Mouse (Mus musculus): Measurements from ENCODE around the gene Nfs1. TPM values are rescaled to one million over a fixed set of nuclear protein-coding genes. Genes with fewer than 3 reads are reported as not detected.
A peak's percentile ranks its signal among the peaks of the same experiment; 100 is the strongest.
"Not testable (repeated sequence)": the region's sequence is repeated elsewhere in the genome, so short reads cannot be mapped to it uniquely, and the experiment has no call there.

Nfs1 gene
- polyA plus RNA-seq (2014; fragmentation: Nextera tagmentation; extraction: Ambion mirVana) = 33.5 and 34.0 TPM in 2 replicates

- Histone ChIP-seq H3K27me3 (ENCODE audit: control insufficient read depth, insufficient read depth, low read length) (no peaks in the 10 kb centered on the region), H3K9me3 (replicated peaks; ENCODE audit: control insufficient read depth, low read length) (no peaks in the 10 kb centered on the region), H3K36me3 (replicated peaks; ENCODE audit: control insufficient read depth, insufficient read depth, low read depth, low read length) (no peaks in the 10 kb centered on the region), H3K4me1 (ENCODE audit: control insufficient read depth, insufficient read depth, low read length) (no peaks in the 10 kb centered on the region), H3K9ac (replicated peaks; ENCODE audit: low read length) (peak within 1 kb of the TSS; percentile 86), H3K4me2 (ENCODE audit: low read depth, low read length) (peak within 1 kb of the TSS; percentile 79), H3K27ac (replicated peaks; ENCODE audit: low read depth, low read length) (peak within 1 kb of the TSS; percentile 89), H3K4me3 (ENCODE audit: low read depth, low read length) (peak within 1 kb of the TSS; percentile 77)
- ATAC-seq (replicated peaks; ENCODE audit: insufficient number of reproducible peaks, low FRiP score, low TSS enrichment, low read depth) (peak; percentile 98), DNase-seq (ENCODE audit: low spot score) (peak; percentile 97)
- WGBS = under 1% methylated on average over 69 of the region's 70 CpGs
These were observed at the start of gene Nfs1, which contains the start of gene Romo1 for GRCm38 (mm10) chr2:156143953-156144724. Gene Nfs1, minus strand, starts transcription at chr2:156144186. Gene Romo1, plus strand, starts transcription at chr2:156144039.

GRCm38 (mm10) chr2:156193066-156193862, 49.3 kb upstream of the Nfs1 start:
- H3K27me3 ChIP-seq (ENCODE audit: control insufficient read depth, insufficient read depth, low read length) = no peaks in the 10 kb centered on the region
- ATAC-seq (replicated peaks; ENCODE audit: insufficient number of reproducible peaks, low FRiP score, low TSS enrichment, low read depth) (no peak), DNase-seq (ENCODE audit: low spot score) (no peak)
- no peaks in the 10 kb centered on the region for H3K36me3 ChIP-seq (replicated peaks; ENCODE audit: control insufficient read depth, insufficient read depth, low read depth, low read length)
- no peak overlapping the region for H3K4me2 ChIP-seq (ENCODE audit: low read depth, low read length)
- no peak overlapping the region for H3K4me3 ChIP-seq (ENCODE audit: low read depth, low read length)
- no peaks in the 10 kb centered on the region for H3K4me1 ChIP-seq (ENCODE audit: control insufficient read depth, insufficient read depth, low read length)
- no peak overlapping the region for H3K9ac ChIP-seq (replicated peaks; ENCODE audit: low read length)
- 64% methylated on average over 3 of the region's 3 CpGs for WGBS
- no peak overlapping the region for H3K27ac ChIP-seq (replicated peaks; ENCODE audit: low read depth, low read length)
- H3K9me3 ChIP-seq (replicated peaks; ENCODE audit: control insufficient read depth, low read length) = no peaks in the 10 kb centered on the region

DNA sequence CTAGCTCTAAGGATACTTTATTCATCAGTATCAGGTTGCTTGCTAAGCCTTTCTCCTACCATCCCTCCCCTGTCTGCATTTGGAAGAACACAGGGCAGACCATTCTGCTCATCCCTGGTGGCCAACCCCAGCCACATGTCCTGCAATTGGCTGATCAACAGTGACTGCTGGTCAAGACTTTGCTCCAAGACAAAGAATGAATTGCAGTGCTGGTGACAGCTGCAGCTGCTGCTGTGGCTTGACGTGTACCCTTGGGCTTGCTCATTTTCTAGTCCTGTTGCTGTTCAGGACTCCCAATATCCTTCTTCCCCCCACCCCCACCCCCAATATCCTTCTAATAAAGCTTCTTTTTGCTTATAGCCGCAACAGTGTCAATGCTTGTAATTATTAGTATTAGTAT, 48.1 kb upstream of the Nfs1 start:
- Histone ChIP-seq H3K27ac (replicated peaks; ENCODE audit: low read depth, low read length) (no peak overlapping the region), H3K4me3 (ENCODE audit: low read depth, low read length) (no peak overlapping the region), H3K4me1 (ENCODE audit: control insufficient read depth, insufficient read depth, low read length) (no peaks in the 10 kb centered on the region), H3K4me2 (ENCODE audit: low read depth, low read length) (no peak overlapping the region), H3K36me3 (replicated peaks; ENCODE audit: control insufficient read depth, insufficient read depth, low read depth, low read length) (no peaks in the 10 kb centered on the region), H3K9ac (replicated peaks; ENCODE audit: low read length) (no peak overlapping the region), H3K27me3 (ENCODE audit: control insufficient read depth, insufficient read depth, low read length) (no peaks in the 10 kb centered on the region), H3K9me3 (replicated peaks; ENCODE audit: control insufficient read depth, low read length) (no peaks in the 10 kb centered on the region)
- WGBS = 69% methylated on average over 2 of the region's 2 CpGs
- ATAC-seq (replicated peaks; ENCODE audit: insufficient number of reproducible peaks, low FRiP score, low TSS enrichment, low read depth) (no peak), DNase-seq (ENCODE audit: low spot score) (no peak)

- Histone ChIP-seq H3K9ac (replicated peaks; ENCODE audit: low read length) (no peak overlapping the region), H3K36me3 (replicated peaks; ENCODE audit: control insufficient read depth, insufficient read depth, low read depth, low read length) (no peaks in the 10 kb centered on the region), H3K27ac (replicated peaks; ENCODE audit: low read depth, low read length) (no peak overlapping the region), H3K4me3 (ENCODE audit: low read depth, low read length) (no peak overlapping the region), H3K27me3 (ENCODE audit: control insufficient read depth, insufficient read depth, low read length) (no peaks in the 10 kb centered on the region), H3K4me1 (ENCODE audit: control insufficient read depth, insufficient read depth, low read length) (no peaks in the 10 kb centered on the region), H3K9me3 (replicated peaks; ENCODE audit: control insufficient read depth, low read length) (no peaks in the 10 kb centered on the region), H3K4me2 (ENCODE audit: low read depth, low read length) (no peak overlapping the region)
- DNase-seq (ENCODE audit: low spot score) (no peak), ATAC-seq (replicated peaks; ENCODE audit: insufficient number of reproducible peaks, low FRiP score, low TSS enrichment, low read depth) (no peak)
- 89% methylated on average over 2 of the region's 2 CpGs for WGBS
These were observed 47.6 kb upstream of the Nfs1 start for GRCm38 (mm10) chr2:156191540-156191939.

DNA sequence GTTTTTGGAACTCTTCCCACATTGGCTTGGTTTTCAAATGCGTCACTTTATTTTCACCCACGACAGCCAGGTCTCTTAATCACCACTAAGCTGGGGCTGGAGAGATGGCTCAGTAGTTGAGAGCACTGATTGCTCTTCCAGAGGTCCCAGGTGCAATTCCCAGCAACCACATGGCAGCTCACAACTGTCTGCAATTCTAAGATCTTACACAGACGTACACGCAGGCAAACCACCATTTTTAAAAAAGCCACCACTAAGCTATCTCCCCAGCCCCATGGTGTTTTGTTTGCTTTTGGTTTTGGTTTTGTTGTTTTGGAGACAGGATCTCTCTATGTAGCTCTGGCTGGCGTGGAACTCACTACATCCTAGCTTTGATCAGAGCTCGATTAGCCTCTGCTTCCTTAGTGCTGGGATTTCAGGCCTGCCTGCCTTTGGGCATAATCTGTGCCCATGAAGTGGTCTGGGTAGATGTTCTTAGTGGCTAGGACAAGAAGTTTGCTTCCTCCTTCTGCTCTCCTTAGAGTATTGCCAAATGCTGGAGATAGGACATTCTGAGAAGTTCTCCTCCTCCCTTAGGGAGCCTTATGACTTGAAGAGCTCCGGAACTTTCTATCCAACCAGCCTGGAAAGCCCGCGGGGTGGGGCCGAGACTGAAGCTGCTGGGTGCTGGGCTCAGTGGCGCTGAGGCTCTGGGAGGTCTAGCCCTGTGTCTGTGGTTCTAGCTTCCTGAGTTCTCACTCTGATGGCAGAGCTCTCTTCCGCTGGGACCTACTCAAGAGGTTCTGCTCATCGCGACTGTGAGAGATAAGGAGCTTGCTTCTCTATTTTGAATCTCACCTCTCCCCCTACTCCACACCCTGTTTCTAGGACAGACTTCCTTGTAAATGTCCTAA, 46.3 kb upstream of the Nfs1 start:
- Histone ChIP-seq H3K9me3 (replicated peaks; ENCODE audit: control insufficient read depth, low read length) (no peaks in the 10 kb centered on the region), H3K27ac (replicated peaks; ENCODE audit: low read depth, low read length) (no peak overlapping the region), H3K27me3 (ENCODE audit: control insufficient read depth, insufficient read depth, low read length) (no peaks in the 10 kb centered on the region), H3K4me1 (ENCODE audit: control insufficient read depth, insufficient read depth, low read length) (no peaks in the 10 kb centered on the region), H3K4me2 (ENCODE audit: low read depth, low read length) (no peak overlapping the region), H3K9ac (replicated peaks; ENCODE audit: low read length) (no peak overlapping the region), H3K4me3 (ENCODE audit: low read depth, low read length) (no peak overlapping the region), H3K36me3 (replicated peaks; ENCODE audit: control insufficient read depth, insufficient read depth, low read depth, low read length) (no peaks in the 10 kb centered on the region)
- ATAC-seq (replicated peaks; ENCODE audit: insufficient number of reproducible peaks, low FRiP score, low TSS enrichment, low read depth) (no peak), DNase-seq (ENCODE audit: low spot score) (no peak)
- 81% methylated on average over 14 of the region's 14 CpGs for WGBS

DNA sequence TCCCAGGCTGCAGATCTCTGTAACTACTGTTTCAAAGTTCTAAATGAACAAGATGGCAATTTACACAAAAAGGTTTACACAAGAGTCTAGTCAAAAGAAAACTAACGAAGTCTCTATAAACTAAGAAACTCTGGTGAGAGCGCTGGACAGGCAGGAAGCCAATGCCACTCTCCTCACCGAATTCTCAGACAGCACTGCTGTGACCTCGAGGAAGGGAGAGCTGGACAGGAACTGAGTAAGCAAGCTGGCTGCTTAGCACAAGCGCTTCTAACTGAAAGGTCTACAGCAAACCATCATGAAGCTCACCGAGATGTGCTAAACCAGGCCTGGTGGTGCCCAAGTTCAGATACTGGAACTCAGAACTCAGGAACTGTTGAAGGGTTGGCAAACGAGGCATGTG, 45.3 kb upstream of the Nfs1 start:
- WGBS = 83% methylated on average over 7 of the region's 7 CpGs
- H3K9me3 ChIP-seq (replicated peaks; ENCODE audit: control insufficient read depth, low read length) = not testable (repeated sequence)

GRCm38 (mm10) chr2:156181592-156181991, 37.6 kb upstream of the Nfs1 start:
- Histone ChIP-seq H3K4me1 (ENCODE audit: control insufficient read depth, insufficient read depth, low read length) (no peaks in the 10 kb centered on the region; the same call in 1 of the 2 replicates), H3K27ac (replicated peaks; ENCODE audit: low read depth, low read length) (no peak overlapping the region), H3K4me3 (ENCODE audit: low read depth, low read length) (no peak overlapping the region), H3K9ac (replicated peaks; ENCODE audit: low read length) (no peak overlapping the region), H3K9me3 (replicated peaks; ENCODE audit: control insufficient read depth, low read length) (no peaks in the 10 kb centered on the region), H3K36me3 (replicated peaks; ENCODE audit: control insufficient read depth, insufficient read depth, low read depth, low read length) (peaks cover 2% of the 10 kb centered on the region), H3K27me3 (ENCODE audit: control insufficient read depth, insufficient read depth, low read length) (no peaks in the 10 kb centered on the region), H3K4me2 (ENCODE audit: low read depth, low read length) (no peak overlapping the region)
- 75% methylated on average over 2 of the region's 2 CpGs for WGBS
- DNase-seq (ENCODE audit: low spot score) = no peak
- ATAC-seq (replicated peaks; ENCODE audit: insufficient number of reproducible peaks, low FRiP score, low TSS enrichment, low read depth) = no peak

More for the DNA sequence above, 45.3 kb upstream of the Nfs1 start:
- H3K27ac ChIP-seq (replicated peaks; ENCODE audit: low read depth, low read length); H3K4me2 ChIP-seq (ENCODE audit: low read depth, low read length); H3K4me1 ChIP-seq (ENCODE audit: control insufficient read depth, insufficient read depth, low read length); H3K36me3 ChIP-seq (replicated peaks; ENCODE audit: control insufficient read depth, insufficient read depth, low read depth, low read length); H3K4me3 ChIP-seq (ENCODE audit: low read depth, low read length); H3K27me3 ChIP-seq (ENCODE audit: control insufficient read depth, insufficient read depth, low read length); ATAC-seq (replicated peaks; ENCODE audit: insufficient number of reproducible peaks, low FRiP score, low TSS enrichment, low read depth); H3K9ac ChIP-seq (replicated peaks; ENCODE audit: low read length); DNase-seq (ENCODE audit: low spot score): not testable (repeated sequence)
